In the genomic region with DNA sequence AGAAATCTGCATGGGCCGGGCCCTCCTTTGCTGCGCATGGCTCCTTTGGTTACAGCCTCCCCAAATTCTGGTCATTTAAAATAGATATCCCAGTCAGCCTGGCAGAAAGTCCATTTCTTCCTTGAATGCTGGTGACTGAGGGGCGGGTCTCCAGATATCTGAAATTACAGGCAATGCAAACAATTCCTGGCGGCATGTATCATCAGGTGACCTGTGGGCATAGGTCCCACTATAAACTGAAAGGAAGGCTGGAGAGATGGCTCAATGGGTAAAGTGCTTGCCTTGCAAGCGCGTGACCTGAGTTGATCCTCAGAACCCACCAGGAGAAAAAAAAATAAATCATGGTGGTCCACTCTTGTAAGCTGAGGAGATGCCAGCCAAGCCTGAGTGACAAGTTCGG, we compare ENCODE assay signal across 17 mouse cellular contexts.
"Had no signal": no experiment of that assay in that cellular context is flagged by ENCODE, and none has a peak within 500 bp of the region (broad histone marks: within the 10 kb centered on the region; RNA-seq: fewer than 3 reads in every experiment).

No protein-coding gene starts in this region.

- H3K4me1 ChIP-seq: lung, embryonic 15.5 days; stomach, embryonic 15.5 days had no signal

- ATAC-seq: liver, embryonic 12.5 days had no signal

- H3K9ac ChIP-seq: liver, embryonic 12.5 days; liver, embryonic 15.5 days; lung, embryonic 15.5 days; stomach, embryonic 15.5 days had no signal

- H3K36me3 ChIP-seq: liver, embryonic 12.5 days; liver, embryonic 15.5 days; lung, embryonic 15.5 days; stomach, embryonic 15.5 days had no signal

- H3K27me3 ChIP-seq: liver, embryonic 15.5 days; stomach, embryonic 15.5 days had no signal

- H3K4me2 ChIP-seq: liver, embryonic 12.5 days; liver, embryonic 15.5 days; lung, embryonic 15.5 days; midbrain, embryonic 11.5 days; stomach, embryonic 15.5 days had no signal

- DNase-seq: kidney, adult 2 months; kidney, postnatal 25 days; layer of hippocampus, adult 9-11 months; lung, adult 18-20 months; lung, postnatal 10 days; lung, postnatal 36 days; midbrain, embryonic 14.5 days; thymus, adult 18-20 months; thymus, postnatal 36 days had no signal

- H3K27ac ChIP-seq: kidney, postnatal 0 days; layer of hippocampus, adult 2 months; left cerebral cortex, adult 2 months; liver, embryonic 12.5 days; liver, embryonic 15.5 days; lung, embryonic 15.5 days; stomach, embryonic 15.5 days had no signal

- H3K4me3 ChIP-seq: layer of hippocampus, adult 2 months; left cerebral cortex, adult 2 months; liver, embryonic 12.5 days; liver, embryonic 15.5 days; lung, embryonic 15.5 days; stomach, embryonic 15.5 days had no signal

- H3K9me3 ChIP-seq: liver, embryonic 12.5 days; liver, embryonic 15.5 days; lung, embryonic 15.5 days; stomach, embryonic 15.5 days had no signal
